Mouse (Mus musculus): ENCODE measurements around the gene Ube2l6.

Gene Ube2l6

DNA sequence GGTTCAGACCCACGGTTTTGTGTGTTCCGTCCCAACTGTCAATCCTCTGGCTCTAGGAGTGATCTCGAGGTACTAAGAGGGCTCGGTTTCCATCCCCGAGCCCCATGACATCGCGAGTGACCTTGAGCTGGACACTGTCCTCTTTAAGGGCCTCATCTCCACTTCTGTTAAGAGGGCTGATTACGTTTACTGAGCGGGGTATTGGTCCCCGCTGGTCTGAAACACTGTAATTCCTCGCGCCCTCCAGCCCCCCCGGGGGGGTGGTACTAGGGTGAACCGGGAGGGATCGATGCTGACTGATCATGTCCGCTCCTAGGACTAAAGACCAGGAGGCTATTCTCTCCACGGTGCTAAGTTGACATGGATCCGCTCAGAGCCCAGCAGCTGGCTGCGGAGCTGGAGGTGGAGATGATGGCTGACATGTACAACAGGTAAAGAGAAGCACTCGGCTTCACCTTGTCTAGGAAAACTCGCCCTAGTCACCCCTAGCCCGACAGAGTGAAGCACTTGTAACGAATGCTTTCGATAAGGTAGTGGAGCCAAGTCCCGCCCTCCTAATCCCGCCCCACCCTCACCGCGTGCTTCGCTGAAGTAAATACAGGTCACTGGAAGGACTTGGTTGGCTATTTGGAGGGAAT is 28.8 kb downstream of the Ube2l6 start:
- in situ Hi-C loops (cut with MboI; ENCODE audit: unreplicated experiment in 2 of 2): loop anchor here (5.0 to 10.0 kb wide), 2 partner anchors 65 to 153 kb away; partner anchors contain the start of genes Gm28635 (in 1 of the 2), Med19 (in 1 of the 2), Selenoh (in 1 of the 2) and Tmx2 (in 1 of the 2)

DNA sequence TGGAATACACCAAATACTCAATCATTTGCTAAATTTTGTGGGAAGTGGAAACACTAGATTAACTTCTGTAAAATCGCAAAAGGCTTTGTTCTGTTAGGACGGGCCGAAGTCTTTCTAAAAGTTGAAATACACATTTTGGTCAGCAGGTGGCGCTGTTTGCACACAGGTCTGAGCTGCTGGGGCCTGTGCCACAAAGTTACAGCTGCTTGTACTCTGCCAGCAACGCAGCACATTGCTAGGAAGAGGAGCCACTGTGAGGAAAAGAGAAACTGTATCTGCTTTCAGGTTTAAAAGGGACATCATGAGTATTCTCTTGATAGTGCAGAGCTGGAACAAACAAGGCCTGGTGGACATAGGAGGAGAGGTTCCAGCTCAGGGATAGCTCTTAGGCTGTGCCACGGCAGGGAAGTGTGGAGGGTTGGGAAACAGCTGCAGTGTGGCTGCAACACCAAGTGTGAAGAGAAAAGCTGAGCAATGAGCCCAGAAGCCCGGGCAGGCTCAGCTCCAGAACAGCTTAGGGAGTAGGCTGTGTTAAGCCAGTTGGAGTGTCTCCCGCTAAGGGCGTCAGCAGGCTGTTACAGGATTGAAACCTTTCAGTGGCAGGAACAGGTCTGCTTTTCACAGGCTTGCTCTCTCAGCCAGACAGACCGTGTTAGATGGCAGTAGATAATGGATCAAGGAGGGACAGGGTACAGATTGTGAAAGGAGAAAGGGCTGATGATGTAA is 33.2 kb downstream of the Ube2l6 start:
- in situ Hi-C loops (cut with MboI; ENCODE audit: unreplicated experiment in 2 of 2): loop anchor here (5.0 to 10.0 kb wide), 3 partner anchors 35 to 183 kb away; no protein-coding TSS in a partner anchor

- in situ Hi-C loops (cut with MboI; ENCODE audit: unreplicated experiment in 2 of 2): loop anchor here (10.0 kb wide), 2 partner anchors 118 to 178 kb away; no protein-coding TSS in a partner anchor
Observed at GRCm38 (mm10) chr2:84837107-84837506, 38.5 kb downstream of the Ube2l6 start.

DNA sequence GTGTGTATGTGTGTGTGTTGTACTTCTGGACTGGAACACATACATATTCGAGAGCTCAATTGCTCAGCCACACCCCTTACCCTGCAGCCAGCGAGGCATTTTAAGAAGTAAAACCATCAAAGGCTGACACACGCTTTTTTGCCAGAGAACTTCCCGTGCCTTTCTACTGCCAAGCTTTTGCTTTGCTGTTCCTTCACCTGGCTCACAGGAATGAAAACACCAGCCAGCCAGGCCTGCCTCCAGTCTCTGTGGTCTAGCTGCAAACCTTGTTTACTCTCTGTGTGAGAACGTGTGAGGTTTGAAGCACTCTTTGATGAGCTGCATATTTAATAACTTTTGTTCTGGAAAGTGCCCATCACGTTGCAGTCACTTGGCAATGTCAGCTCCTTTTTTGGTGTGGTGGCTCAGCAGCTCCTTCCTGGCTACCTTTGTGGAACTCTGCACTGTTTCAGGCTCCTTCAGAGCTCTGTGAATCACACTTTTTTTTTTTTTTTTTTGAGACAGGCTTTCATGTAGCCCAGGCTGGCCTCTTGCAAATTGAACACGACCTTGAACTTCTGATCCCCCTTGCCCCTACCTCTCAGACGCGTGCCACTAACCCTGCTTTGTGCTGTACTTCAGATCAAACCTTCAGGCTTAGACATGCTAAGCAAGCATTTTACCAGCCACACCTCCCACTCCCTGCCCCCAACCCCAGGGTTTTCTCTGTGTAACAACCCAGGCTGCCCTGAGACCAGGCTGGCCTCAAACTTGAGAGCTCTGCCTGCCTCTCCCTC is 39.4 kb downstream of the Ube2l6 start:
- in situ Hi-C loops (cut with MboI; ENCODE audit: unreplicated experiment in 2 of 2): loop anchor here (10.0 kb wide), 2 partner anchors 117 to 177 kb away; no protein-coding TSS in a partner anchor

DNA sequence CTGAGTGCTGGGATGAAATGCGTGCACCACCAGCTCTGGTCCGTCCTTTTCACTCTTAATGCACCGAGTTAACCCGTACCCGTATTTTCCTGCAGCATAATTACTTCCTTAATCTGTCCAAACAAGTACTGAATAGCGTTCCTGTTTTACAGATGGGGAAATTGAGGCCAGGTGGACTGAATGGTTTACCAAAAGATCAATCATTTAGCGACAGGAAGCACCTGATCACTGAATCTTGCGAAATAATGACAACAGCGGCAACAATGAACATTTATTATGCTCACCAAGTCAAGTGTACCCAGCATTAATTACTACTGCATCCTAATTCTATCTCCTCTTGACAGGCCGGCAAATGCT is 39.9 kb downstream of the Ube2l6 start, which contains the start of gene Slc43a1:
Gene Slc43a1, plus strand, starts transcription at position 258 of the 357 bp plus-strand sequence.
- in situ Hi-C loops (cut with MboI; ENCODE audit: unreplicated experiment in 2 of 2): loop anchor here (10.0 kb wide), 2 partner anchors 116 to 176 kb away; no protein-coding TSS in a partner anchor

DNA sequence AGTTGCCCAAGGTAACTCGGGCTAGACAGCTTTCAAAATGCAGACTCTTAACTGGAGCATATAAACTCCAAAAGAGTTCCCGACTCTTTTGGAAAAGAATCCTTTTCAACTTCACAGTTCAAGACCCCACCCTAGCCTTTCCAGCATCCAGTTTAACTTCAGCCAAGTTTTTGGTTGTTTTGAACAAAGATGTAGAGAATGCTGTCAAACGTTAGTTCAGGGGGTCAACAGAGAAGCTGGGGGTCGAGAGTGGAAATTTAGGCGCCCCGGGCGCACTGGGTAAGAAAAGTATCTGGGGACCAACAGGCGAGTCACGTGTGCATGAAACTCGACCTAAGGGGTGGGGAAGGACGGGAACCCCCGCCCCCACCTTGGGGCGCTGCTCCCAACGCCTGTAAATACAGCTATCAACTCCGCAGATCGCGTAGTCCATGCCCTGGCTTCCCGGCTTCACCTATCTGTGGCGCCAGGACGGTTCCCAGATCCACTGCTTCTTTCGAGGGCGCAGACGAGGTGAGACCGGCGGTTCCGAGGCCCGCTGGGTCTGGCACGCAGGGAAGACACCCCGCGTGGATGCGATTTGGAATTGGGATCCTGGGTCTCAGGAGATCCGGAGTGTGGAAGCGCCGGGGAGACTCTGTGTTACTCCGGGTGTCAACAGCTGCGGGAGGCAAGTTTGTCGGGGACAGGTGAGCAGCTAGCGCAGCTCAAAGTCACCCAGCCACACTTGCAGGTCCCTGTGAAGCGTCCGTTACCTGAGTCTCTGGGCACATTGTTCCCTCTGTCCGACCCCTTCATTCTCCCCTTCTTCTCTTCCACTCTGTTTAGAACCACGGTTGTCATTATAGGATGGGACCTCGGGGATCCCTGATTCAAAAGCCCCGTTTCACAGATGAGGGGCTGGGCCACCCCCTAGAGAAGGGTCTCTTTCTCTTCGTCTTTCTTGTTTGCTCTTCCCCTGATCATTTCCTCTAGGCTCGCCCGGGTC is 40.7 kb downstream of the Ube2l6 start:
- in situ Hi-C loops (cut with MboI; ENCODE audit: unreplicated experiment in 2 of 2): loop anchor here (10.0 kb wide), 2 partner anchors 116 to 176 kb away; no protein-coding TSS in a partner anchor

DNA sequence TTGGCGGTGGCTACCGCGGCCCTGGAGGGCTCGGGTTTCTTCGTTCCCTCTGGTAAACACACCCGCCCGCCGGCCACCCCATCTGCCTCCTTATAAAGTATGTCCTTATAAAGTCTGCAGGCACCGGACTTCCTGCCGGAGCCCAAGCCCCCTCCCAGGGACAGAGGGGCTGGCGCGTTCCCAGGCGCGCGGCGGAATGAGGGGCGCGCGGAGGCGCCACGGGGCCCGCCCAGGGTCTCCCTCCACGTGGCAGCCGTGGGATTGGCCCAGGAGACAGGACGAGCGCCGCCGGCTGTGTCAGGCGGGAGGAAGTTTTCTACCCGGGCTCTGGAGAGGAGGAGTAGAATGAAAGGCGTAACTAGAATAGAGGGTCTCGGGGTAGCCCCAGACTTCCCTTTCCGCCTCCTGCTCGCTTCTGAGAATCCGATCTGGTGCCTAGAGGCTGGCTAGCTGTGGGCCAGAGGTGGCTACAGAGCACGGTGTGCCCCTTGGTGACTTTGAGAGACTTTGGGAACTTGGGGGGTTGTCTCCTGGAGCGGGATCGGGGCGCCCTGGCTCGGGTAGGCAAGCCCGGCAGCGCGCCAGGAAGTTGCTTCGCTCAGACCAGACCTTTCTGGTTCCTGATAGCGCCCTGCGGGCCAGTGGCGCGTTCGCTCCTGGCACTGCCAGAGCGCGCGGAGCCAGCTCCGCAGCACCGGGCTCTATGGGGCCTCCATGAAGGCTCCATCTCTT is 41.6 kb downstream of the Ube2l6 start:
- in situ Hi-C loops (cut with MboI; ENCODE audit: unreplicated experiment in 2 of 2): no loop called here

DNA sequence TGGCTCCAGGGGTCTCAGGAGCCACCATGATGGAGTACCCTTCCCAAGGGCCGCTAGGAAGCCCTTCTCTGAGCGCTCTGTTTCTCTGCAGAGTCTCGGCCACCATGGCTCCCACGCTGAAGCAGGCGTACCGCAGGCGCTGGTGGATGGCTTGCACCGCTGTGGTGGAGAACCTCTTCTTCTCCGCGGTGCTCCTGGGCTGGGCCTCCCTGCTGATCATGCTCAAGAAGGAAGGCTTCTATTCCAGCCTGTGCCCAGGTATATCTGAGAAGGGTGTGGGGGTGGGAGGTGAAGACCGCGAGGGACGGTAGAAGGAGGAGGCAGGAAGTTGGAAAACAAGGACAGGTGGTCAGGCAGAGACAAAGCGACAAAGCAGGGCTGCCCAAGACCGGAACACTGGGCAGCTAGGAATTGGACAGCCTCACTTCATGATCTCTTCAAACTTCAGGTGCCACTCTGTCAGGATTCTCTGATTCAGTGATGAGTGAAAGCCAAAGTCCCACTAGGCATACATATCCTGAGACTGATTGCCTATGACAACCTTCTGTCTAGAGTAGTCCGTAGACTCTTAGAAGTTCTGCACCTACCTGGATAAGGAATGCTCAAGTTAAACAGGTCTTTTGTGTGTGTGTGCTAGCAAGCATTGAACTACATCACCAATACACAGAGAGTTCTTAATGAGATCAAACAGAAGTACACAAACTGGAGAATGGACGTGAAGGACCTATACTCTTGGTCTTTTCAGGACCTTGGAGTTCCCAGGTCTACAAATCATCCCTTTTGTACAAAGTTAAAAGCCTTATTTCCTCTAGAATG is 42.3 kb downstream of the Ube2l6 start:
- in situ Hi-C loops (cut with MboI; ENCODE audit: unreplicated experiment in 2 of 2): no loop called here

DNA sequence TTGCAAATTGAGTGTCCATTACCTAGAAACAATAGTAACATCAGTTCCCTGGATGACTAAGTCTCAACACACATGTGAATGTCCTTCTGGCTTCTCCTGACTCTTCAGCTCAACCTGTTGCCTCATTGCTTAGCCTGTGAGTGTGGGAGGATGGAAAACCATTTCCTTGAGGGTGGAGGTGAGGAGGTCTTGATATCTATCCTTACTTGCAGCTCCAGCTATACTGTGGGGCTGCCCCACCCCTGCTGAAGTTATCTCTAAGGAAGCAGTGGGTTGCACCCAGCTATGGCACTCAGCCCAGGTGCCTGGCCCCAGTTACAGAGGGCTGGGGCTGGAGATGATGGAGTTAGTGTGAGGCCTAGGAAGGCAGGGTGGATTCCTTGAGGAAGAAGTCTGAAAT is 43.3 kb downstream of the Ube2l6 start:
- in situ Hi-C loops (cut with MboI; ENCODE audit: unreplicated experiment in 2 of 2): no loop called here

GRCm38 (mm10) chr2:84843654-84844053 is 45.0 kb downstream of the Ube2l6 start:
- in situ Hi-C loops (cut with MboI; ENCODE audit: unreplicated experiment in 2 of 2): no loop called here

GRCm38 (mm10) chr2:84845226-84845625 is 46.6 kb downstream of the Ube2l6 start:
- in situ Hi-C loops (cut with MboI; ENCODE audit: unreplicated experiment in 2 of 2): no loop called here

DNA sequence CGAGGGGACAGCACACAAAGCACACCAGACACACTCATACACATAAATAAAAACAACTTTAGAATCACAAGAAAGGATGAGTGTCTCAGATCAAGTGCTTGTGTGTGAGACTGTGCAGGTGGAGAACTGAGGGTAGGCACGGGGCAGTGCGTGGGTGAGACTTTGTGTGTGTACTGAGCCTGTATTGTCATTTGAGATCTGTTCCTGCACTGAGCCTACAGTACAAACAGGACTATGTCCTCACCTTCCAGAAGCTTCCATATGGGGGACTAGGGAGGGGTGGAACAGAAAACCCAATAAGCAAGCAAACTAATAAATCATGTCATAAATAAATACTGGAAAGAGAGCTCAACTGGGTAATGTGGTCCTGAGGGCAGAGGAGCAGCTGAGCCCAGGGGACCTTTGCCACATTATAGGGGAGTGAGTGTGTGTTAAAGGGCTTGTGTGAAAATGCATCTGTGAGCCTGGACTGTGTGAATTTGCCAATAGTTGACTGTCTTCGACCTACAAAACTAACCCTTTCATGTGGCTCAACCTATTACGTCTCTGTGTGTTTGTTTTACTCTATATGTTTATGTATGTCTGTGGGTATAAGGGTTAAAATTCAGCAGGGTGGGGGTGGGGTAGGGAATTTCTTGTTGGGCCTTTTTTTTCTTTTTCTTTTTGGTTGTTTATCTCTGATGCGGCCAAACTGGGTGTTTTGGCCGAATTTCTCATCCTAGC is 51.9 kb downstream of the Ube2l6 start:
- in situ Hi-C loops (cut with MboI; ENCODE audit: unreplicated experiment in 2 of 2): loop anchor here in 1 of 2 experiments (25.0 kb wide), 1 partner anchor 712 kb away; no protein-coding TSS in a partner anchor

- in situ Hi-C loops (cut with MboI; ENCODE audit: unreplicated experiment in 2 of 2): loop anchor here in 1 of 2 experiments (25.0 kb wide), 1 partner anchor 711 kb away; no protein-coding TSS in a partner anchor
Observed at GRCm38 (mm10) chr2:84851130-84852040, 52.8 kb downstream of the Ube2l6 start.

DNA sequence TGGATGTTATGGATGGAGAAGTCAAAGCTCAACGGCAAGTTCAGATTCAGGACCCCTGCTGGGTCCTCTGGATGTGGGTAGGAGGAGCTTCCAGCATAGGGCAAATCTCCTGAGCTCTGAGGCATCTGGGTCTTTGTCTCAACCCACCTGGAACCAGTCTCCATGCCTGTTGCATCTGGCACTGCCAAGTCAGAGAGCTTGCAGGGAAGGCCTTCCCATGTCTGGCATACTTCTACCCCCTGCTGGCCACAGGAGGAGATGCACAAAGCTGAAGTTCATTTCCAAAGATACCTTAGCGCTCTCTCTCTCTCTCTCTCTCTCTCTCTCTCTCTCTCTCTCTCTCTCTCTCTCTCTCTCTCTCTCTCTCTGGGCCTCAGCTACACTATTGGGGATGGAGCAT is 57.1 kb downstream of the Ube2l6 start:
- in situ Hi-C loops (cut with MboI; ENCODE audit: unreplicated experiment in 2 of 2): loop anchor here (5.0 to 25.0 kb wide), 3 partner anchors 37 to 707 kb away; no protein-coding TSS in a partner anchor

GRCm38 (mm10) chr2:84858551-84858950 is 59.9 kb downstream of the Ube2l6 start:
- in situ Hi-C loops (cut with MboI; ENCODE audit: unreplicated experiment in 2 of 2): loop anchor here (5.0 to 25.0 kb wide), 3 partner anchors 34 to 704 kb away; no protein-coding TSS in a partner anchor

All from v-Abl transformed pro-B cells (cell line).